Mouse (Mus musculus): ENCODE measurements around the gene Uckl1.

The Uckl1 gene

GRCm38 (mm10) chr2:181584411-181584942, at the start of gene Uckl1:
TSS of gene Uckl1 (minus strand) at chr2:181584892.
- no peak for DNase-seq

GRCm38 (mm10) chr2:181632624-181633023, 47.9 kb upstream of the Uckl1 start:
- DNase-seq: no peak

- DNase-seq: no peak
Measured at GRCm38 (mm10) chr2:181628471-181628870, 43.8 kb upstream of the Uckl1 start.

GRCm38 (mm10) chr2:181623401-181623800, 38.7 kb upstream of the Uckl1 start:
- DNase-seq: peak; percentile 14 to 63

GRCm38 (mm10) chr2:181618761-181619495, 34.2 kb upstream of the Uckl1 start:
- DNase-seq: no peak

GRCm38 (mm10) chr2:181602367-181602766, 17.7 kb upstream of the Uckl1 start:
- no peak for DNase-seq

- DNase-seq: no peak
Measured at GRCm38 (mm10) chr2:181601751-181602145, 17.1 kb upstream of the Uckl1 start.

- DNase-seq: peak; percentile 98
Measured at GRCm38 (mm10) chr2:181600828-181601750, 16.4 kb upstream of the Uckl1 start.

- DNase-seq: no peak
Measured at GRCm38 (mm10) chr2:181600226-181600758, 15.6 kb upstream of the Uckl1 start.

GRCm38 (mm10) chr2:181598454-181599351, 14.0 kb upstream of the Uckl1 start, which contains the start of gene Samd10:
TSS of gene Samd10 (minus strand) at chr2:181599212.
- peak; percentile 70 to 84 for DNase-seq

- no peak for DNase-seq
Measured at GRCm38 (mm10) chr2:181597378-181598061, 12.8 kb upstream of the Uckl1 start.

- DNase-seq: no peak
Measured at GRCm38 (mm10) chr2:181596221-181596960, 11.7 kb upstream of the Uckl1 start.

- DNase-seq: peak; percentile 67 to 72
Measured at GRCm38 (mm10) chr2:181594946-181595696, 10.4 kb upstream of the Uckl1 start.

GRCm38 (mm10) chr2:181593937-181594336, 9.2 kb upstream of the Uckl1 start:
- no peak for DNase-seq

- DNase-seq: no peak
Measured at GRCm38 (mm10) chr2:181593042-181593421, 8.3 kb upstream of the Uckl1 start.

- peak; percentile 55 to 84 for DNase-seq
Measured at GRCm38 (mm10) chr2:181592231-181593041, 7.7 kb upstream of the Uckl1 start, which contains the start of gene Zfp512b. TSS of gene Zfp512b (minus strand) at chr2:181592803.

GRCm38 (mm10) chr2:181591528-181592085, 6.9 kb upstream of the Uckl1 start, which contains the start of gene Prpf6:
TSS of gene Prpf6 (plus strand) at chr2:181591868.
- peak; percentile 30 to 61 for DNase-seq

GRCm38 (mm10) chr2:181590471-181590870, 5.8 kb upstream of the Uckl1 start:
- DNase-seq: no peak

- no peak for DNase-seq
Measured at GRCm38 (mm10) chr2:181589732-181590105, 5.0 kb upstream of the Uckl1 start.
